Comparison of ENCODE assay signal across 8 mouse cellular contexts in the genomic region with DNA sequence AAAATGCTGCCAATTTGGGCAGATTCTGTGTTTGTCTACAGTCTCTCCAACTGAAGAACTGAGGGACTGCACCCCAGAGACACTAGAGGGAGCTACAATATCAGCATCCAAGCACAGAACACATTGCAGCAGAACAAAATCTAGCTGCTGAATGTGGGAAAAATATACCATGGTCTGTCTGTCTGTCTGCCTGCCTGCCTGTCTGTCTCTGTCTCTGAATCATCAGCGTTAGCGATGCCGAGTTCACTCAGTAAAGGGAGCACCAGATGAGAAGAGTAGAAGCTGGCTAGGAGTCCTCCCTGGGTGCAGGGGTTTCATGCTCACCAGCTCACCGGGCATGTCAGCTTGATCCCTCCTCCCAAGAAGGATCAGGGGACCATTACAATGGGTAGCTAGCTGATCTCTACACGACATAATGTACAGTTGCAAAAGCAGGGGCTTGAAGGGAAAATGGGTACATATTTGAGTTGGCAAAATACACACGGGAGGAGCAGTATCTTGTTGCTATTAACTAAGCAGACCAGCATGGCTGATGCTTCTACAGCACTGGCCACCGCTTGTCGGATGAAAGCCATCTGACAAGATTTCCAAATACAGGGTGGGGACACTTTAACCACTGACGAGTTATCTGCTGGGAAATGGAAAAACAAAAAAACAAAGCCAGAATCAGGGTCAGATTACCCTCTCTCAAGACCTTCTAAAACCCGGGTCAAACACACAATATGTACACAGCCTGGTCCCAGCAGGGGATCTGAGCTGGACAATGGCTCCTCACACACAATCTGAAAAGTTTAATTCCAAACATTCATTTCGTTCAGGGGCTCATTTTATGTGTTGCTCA. TPM values are rescaled to one million over a fixed set of nuclear protein-coding genes. Genes with fewer than 3 reads are reported as not detected.
DNase-seq lines count a peak whose midpoint lies in the region; ATAC-seq and TF ChIP-seq lines count a peak whose summit lies in the region.

No protein-coding gene starts in this region.

- H3K4me3 ChIP-seq in embryonic facial prominence, embryonic 13.5 days, result no peak overlapping the region
- no peak overlapping the region for H3K4me3 ChIP-seq in heart, embryonic 11.5 days (ENCODE audit: low read depth, low read length)
- H3K4me3 ChIP-seq in liver, postnatal 0 days (ENCODE audit: low read depth, low read length), result no peak overlapping the region

- WGBS in embryonic facial prominence, embryonic 13.5 days, result 25% methylated on average over 11 of the region's 11 CpGs
- WGBS in heart, embryonic 11.5 days (ENCODE audit: insufficient replicate concordance), result 37% methylated on average over 11 of the region's 11 CpGs
- WGBS in liver, postnatal 0 days (ENCODE audit: insufficient replicate concordance), result 45% methylated on average over 11 of the region's 11 CpGs

- H3K27ac ChIP-seq in embryonic facial prominence, embryonic 13.5 days, result no peak overlapping the region
- H3K27ac ChIP-seq in heart, embryonic 11.5 days (ENCODE audit: low read depth, low read length), result no peak overlapping the region
- no peak overlapping the region for H3K27ac ChIP-seq in liver, postnatal 0 days (ENCODE audit: low read depth)

- no peak for ATAC-seq in embryonic facial prominence, embryonic 13.5 days (ENCODE audit: insufficient number of reproducible peaks, insufficient read depth, low FRiP score, low TSS enrichment, low read depth)
- no peak for ATAC-seq in heart, embryonic 11.5 days (replicated peaks; ENCODE audit: insufficient number of reproducible peaks, low FRiP score, low TSS enrichment)
- ATAC-seq in liver, postnatal 0 days, result no peak
- ATAC-seq in neutrophil, adult 5-6 weeks (ENCODE audit: extremely low read depth, insufficient number of reproducible peaks, low FRiP score, poor library complexity, severe bottlenecking), result peak; percentile 60

- H3K9ac ChIP-seq in embryonic facial prominence, embryonic 13.5 days, result peak overlapping the region; percentile 54; the same call in 1 of the 2 replicates
- H3K9ac ChIP-seq in heart, embryonic 11.5 days (ENCODE audit: low read depth, low read length), result no peak overlapping the region
- no peak overlapping the region for H3K9ac ChIP-seq in liver, postnatal 0 days (replicated peaks)

- no peaks in the 10 kb centered on the region for H3K27me3 ChIP-seq in embryonic facial prominence, embryonic 13.5 days
- H3K27me3 ChIP-seq in heart, embryonic 11.5 days (ENCODE audit: control insufficient read depth, insufficient read depth, low read length), result no peaks in the 10 kb centered on the region
- no peaks in the 10 kb centered on the region for H3K27me3 ChIP-seq in liver, postnatal 0 days (ENCODE audit: insufficient read depth, low read length)

- peak; percentile 83 for TF ChIP-seq CTCF in liver, postnatal 0 days (IDR thresholded peaks at IDR 0.05; ENCODE audit: low read depth)

- peak overlapping the region; percentile 44 for H3K4me2 ChIP-seq in embryonic facial prominence, embryonic 13.5 days
- 0 out of 2 replicates have a peak overlapping the region, but pooled peaks have one; percentile 35 for H3K4me2 ChIP-seq in heart, embryonic 11.5 days
- H3K4me2 ChIP-seq in liver, postnatal 0 days (ENCODE audit: low read depth, low read length), result no peak overlapping the region

- no peaks in the 10 kb centered on the region for H3K36me3 ChIP-seq in embryonic facial prominence, embryonic 13.5 days
- H3K36me3 ChIP-seq in heart, embryonic 11.5 days (ENCODE audit: control insufficient read depth, insufficient read depth, low read length), result no peaks in the 10 kb centered on the region
- no peaks in the 10 kb centered on the region for H3K36me3 ChIP-seq in liver, postnatal 0 days (replicated peaks; ENCODE audit: insufficient read depth, low read length)

- DNase-seq in CD4-positive helper T cell, adult 2 months (ENCODE audit: low read depth, low spot score), result peak; percentile 51
- DNase-seq in ZHBTc4 (ENCODE audit: low read depth, low spot score), result peak; percentile 60
- DNase-seq in kidney, adult 9 months, result peak; percentile 65
- peak; percentile 32 for DNase-seq in liver, postnatal 0 days
- no peak for DNase-seq in urinary bladder, postnatal 25 days (ENCODE audit: low spot score)

- no peaks in the 10 kb centered on the region for H3K9me3 ChIP-seq in embryonic facial prominence, embryonic 13.5 days
- no peaks in the 10 kb centered on the region for H3K9me3 ChIP-seq in heart, embryonic 11.5 days (replicated peaks; ENCODE audit: control insufficient read depth, low read length)
- no peaks in the 10 kb centered on the region for H3K9me3 ChIP-seq in liver, postnatal 0 days (ENCODE audit: low read length)

- H3K4me1 ChIP-seq in embryonic facial prominence, embryonic 13.5 days, result peaks cover 10% of the 10 kb centered on the region
- H3K4me1 ChIP-seq in heart, embryonic 11.5 days (ENCODE audit: control insufficient read depth, insufficient read depth, low read length), result peaks cover 12% of the 10 kb centered on the region
- no peaks in the 10 kb centered on the region for H3K4me1 ChIP-seq in liver, postnatal 0 days (ENCODE audit: insufficient read depth)

- no peak for TF ChIP-seq EP300 in liver, postnatal 0 days (IDR thresholded peaks at IDR 0.05; ENCODE audit: low read depth)

RNA-seq across cellular contexts. Expression of gene Tspan3, which starts 48.4 kb away (rescaled TPM):
- 480 and 544 TPM in 2 replicates for polyA plus RNA-seq in embryonic facial prominence, embryonic 13.5 days (2015; fragmentation: Nextera tagmentation; extraction: Ambion mirVana)
- polyA plus RNA-seq in heart, embryonic 11.5 days (2014; fragmentation: Nextera tagmentation; extraction: Ambion mirVana), result 381 and 423 TPM in 2 replicates
- polyA plus RNA-seq in liver, postnatal 0 days (2015; fragmentation: Nextera tagmentation; extraction: Ambion mirVana), result 23.1 and 23.4 TPM in 2 replicates
- 6.3 and 6.9 TPM in 2 replicates for total RNA-seq in neutrophil, adult 5-6 weeks (2017)

Comparison
In these comparisons a context has a peak if more than half of its experiments do, and no peak if none do; other contexts are left out.
1. RNA of gene Tspan3, which starts 48.4 kb away (polyA plus RNA-seq): 480 to 544 TPM in embryonic facial prominence, embryonic 13.5 days and 381 to 423 TPM in heart, embryonic 11.5 days; 23.1 to 23.4 TPM in liver, postnatal 0 days; every median in the first group is over 10 times any median in the second.